Mouse (Mus musculus) bone marrow macrophage, adult 2 months (primary cell): Measurements from ENCODE around the gene 1700017D01Rik.

Experiments
- CTCF ChIP-seq: IDR thresholded peaks from 2 replicates; pipeline ENCODE4 v1.5.1; 2012; ENCODE audit warnings: low read depth, mild to moderate bottlenecking, low read length, moderate library complexity
- POLR2A ChIP-seq: IDR thresholded peaks from 2 replicates; pipeline ENCODE4 v1.6.1; 2012; ENCODE audit warnings: mild to moderate bottlenecking, low read depth, low read length, borderline replicate concordance

- TF ChIP-seq CTCF: no peak
- no peak for TF ChIP-seq POLR2A
Observed at GRCm38 (mm10) chr19:11048009-11048408, 82.7 kb downstream of the 1700017D01Rik start.
